Mouse (Mus musculus) CH12.LX (cell line): ENCODE data around the gene Pnldc1.

Experiments
- CTCF ChIP-seq, 2 experiments: IDR thresholded peaks in 1 of 2; conservative IDR thresholded peaks in 1 of 2; 2 replicates each; pipeline ENCODE4 v1.5.1; 2011 to 2012; ENCODE audit warnings: low read depth in 2 of 2, low read length in 2 of 2, improper control_type of control experiment in 1 of 2, inconsistent platforms in 1 of 2, mild to moderate bottlenecking in 1 of 2, moderate library complexity in 1 of 2
- ELF1 ChIP-seq: IDR thresholded peaks from 2 replicates; pipeline ENCODE4 v1.6.1; 2014; ENCODE audit warnings: low read depth, mild to moderate bottlenecking, inconsistent platforms, low read length, improper control_type of control experiment
- ETS1 ChIP-seq: conservative IDR thresholded peaks from 2 replicates; pipeline ENCODE4 v1.6.1; 2012; ENCODE audit warnings: low read depth, mild to moderate bottlenecking, inconsistent platforms, low read length, improper control_type of control experiment, moderate library complexity
- GABPA ChIP-seq: IDR thresholded peaks from 2 replicates; pipeline ENCODE4 v1.6.1; 2012; ENCODE audit warnings: low read depth, low read length, improper control_type of control experiment, inconsistent platforms; ENCODE audit not compliant: insufficient replicate concordance
- IRF4 ChIP-seq: IDR thresholded peaks from 2 replicates; pipeline ENCODE4 v1.6.1; 2014; ENCODE audit warnings: low read depth, mild to moderate bottlenecking, inconsistent platforms, low read length, improper control_type of control experiment
- JUND ChIP-seq: conservative IDR thresholded peaks from 2 replicates; pipeline ENCODE4 v1.6.1; 2011; ENCODE audit warnings: low read depth, low read length, improper control_type of control experiment
- MAFK ChIP-seq: IDR thresholded peaks from 2 replicates; pipeline ENCODE4 v1.6.1; 2011; ENCODE audit warnings: low read length, improper control_type of control experiment; ENCODE audit not compliant: insufficient replicate concordance
- MAZ ChIP-seq: IDR thresholded peaks from 2 replicates; pipeline ENCODE4 v1.6.1; 2012; ENCODE audit warnings: low read depth, mild to moderate bottlenecking, inconsistent platforms, low read length, improper control_type of control experiment, moderate library complexity
- MEF2A ChIP-seq: IDR thresholded peaks from 2 replicates; pipeline ENCODE4 v1.6.1; 2014; ENCODE audit warnings: low read depth, mild to moderate bottlenecking, inconsistent platforms, low read length, improper control_type of control experiment, borderline replicate concordance
- NELFE ChIP-seq: IDR thresholded peaks from 2 replicates; pipeline ENCODE4 v1.6.1; 2011; ENCODE audit warnings: low read depth, low read length, improper control_type of control experiment
- POLR2A ChIP-seq: IDR thresholded peaks from 2 replicates; pipeline ENCODE4 v1.6.1; 2011; ENCODE audit warnings: low read depth, mild to moderate bottlenecking, improper control_type of control experiment, low read length
- POLR2AphosphoS2 ChIP-seq: IDR thresholded peaks from 2 replicates; pipeline ENCODE4 v1.6.1; 2011; ENCODE audit warnings: low read depth, low read length, improper control_type of control experiment
- ZNF384 ChIP-seq: IDR thresholded peaks from 2 replicates; pipeline ENCODE4 v1.6.1; 2012; ENCODE audit warnings: low read depth, low read length, improper control_type of control experiment, inconsistent platforms

GRCm38 (mm10) chr17:12902291-12902690 lies 7.7 kb downstream of the Pnldc1 start:
- TF ChIP-seq MAZ, result no peak
- TF ChIP-seq ETS1, result no peak
- no peak for TF ChIP-seq CTCF (conservative IDR thresholded peaks at IDR 0.05 in 1 of 2, IDR thresholded peaks at IDR 0.05 in 1 of 2; ENCODE audit: low read depth in 2 of 2, low read length in 2 of 2)
- no peak for TF ChIP-seq MEF2A
- no peak for TF ChIP-seq POLR2AphosphoS2
- TF ChIP-seq JUND, result no peak
- no peak for TF ChIP-seq MAFK
- TF ChIP-seq POLR2A, result no peak
- no peak for TF ChIP-seq ZNF384
- TF ChIP-seq GABPA, result no peak
- no peak for TF ChIP-seq IRF4
- no peak for TF ChIP-seq ELF1
- TF ChIP-seq NELFE, result no peak
